Mouse (Mus musculus) CH12.LX (cell line): Measurements from ENCODE around the gene Tpst2. TPM values are rescaled to one million over a fixed set of nuclear protein-coding genes. Genes with fewer than 3 reads are reported as not detected.

Experiments
- DNase-seq: peaks from one replicate; pipeline ENCODE4 v3.0.0-alpha.2; 2013; ENCODE audit errors: extremely low read depth
- H3K27ac ChIP-seq: 2 replicates; pipeline ENCODE4 v1.5.1; 2012; ENCODE audit warnings: low read depth, mild to moderate bottlenecking, control low read depth, moderate library complexity; ENCODE audit not compliant: insufficient read depth
- H3K27me3 ChIP-seq: replicated peaks from 2 replicates; pipeline ENCODE3; 2012; ENCODE audit warnings: inconsistent platforms
- H3K36me3 ChIP-seq, 2 experiments: replicated peaks in 1 of 2; 2 replicates each; pipeline versions ENCODE3 to v1.6.1; 2012; ENCODE audit warnings: inconsistent platforms in 1 of 2, low read length in 1 of 2, mild to moderate bottlenecking in 1 of 2, mixed read lengths in 1 of 2, moderate library complexity in 1 of 2; ENCODE audit not compliant: control insufficient read depth in 1 of 2, insufficient read depth in 1 of 2
- H3K4me1 ChIP-seq, 2 experiments: 2 replicates each; pipeline ENCODE4 v1.6.1; 2012; ENCODE audit warnings: inconsistent platforms in 1 of 2, moderate library complexity in 1 of 2; ENCODE audit not compliant: insufficient read depth in 2 of 2, control insufficient read depth in 1 of 2
- H3K4me2 ChIP-seq: 2 replicates; pipeline ENCODE4 v1.6.1; 2012; ENCODE audit warnings: low read depth, mild to moderate bottlenecking, control low read depth; ENCODE audit not compliant: poor library complexity, insufficient read depth, severe bottlenecking
- H3K4me3 ChIP-seq, 3 experiments: fragments of 150-350 bp in 1 of 3; sonication (generic) in 1 of 3; replicated peaks in 1 of 3; 2 replicates each; pipeline versions ENCODE3 to v1.5.1; 2011 to 2012; ENCODE audit warnings: low read depth in 2 of 3, low read length in 2 of 3, mild to moderate bottlenecking in 2 of 3, moderate library complexity in 2 of 3, control low read depth in 1 of 3, improper control_type of control experiment in 1 of 3, inconsistent platforms in 1 of 3, mixed read lengths in 1 of 3; ENCODE audit not compliant: poor library complexity in 1 of 3
- H3K79me2 ChIP-seq: replicated peaks from 2 replicates; pipeline ENCODE4 v1.6.1; 2012; ENCODE audit warnings: mild to moderate bottlenecking, moderate library complexity; ENCODE audit not compliant: control insufficient read depth, poor library complexity, insufficient read depth, severe bottlenecking; ENCODE audit errors: extremely low read depth
- H3K9ac ChIP-seq: 2 replicates; pipeline ENCODE4 v1.6.1; 2012; ENCODE audit warnings: low read depth, mild to moderate bottlenecking, control low read depth, moderate library complexity; ENCODE audit not compliant: insufficient read depth
- H3K9me3 ChIP-seq: replicated peaks from 2 replicates; pipeline ENCODE3; 2012; ENCODE audit warnings: low read length, inconsistent platforms, mixed read lengths
- BHLHE40 ChIP-seq: IDR thresholded peaks from 2 replicates; pipeline ENCODE4 v1.6.1; 2011; ENCODE audit warnings: mild to moderate bottlenecking, low read depth, low read length, improper control_type of control experiment
- CHD1 ChIP-seq: IDR thresholded peaks from 2 replicates; pipeline ENCODE4 v1.6.1; 2012; ENCODE audit warnings: low read depth, low read length, improper control_type of control experiment, inconsistent platforms
- CHD2 ChIP-seq: IDR thresholded peaks from 2 replicates; pipeline ENCODE4 v1.6.1; 2011; ENCODE audit warnings: low read length, improper control_type of control experiment
- CTCF ChIP-seq, 2 experiments: IDR thresholded peaks in 1 of 2; conservative IDR thresholded peaks in 1 of 2; 2 replicates each; pipeline ENCODE4 v1.5.1; 2011 to 2012; ENCODE audit warnings: low read depth in 2 of 2, low read length in 2 of 2, improper control_type of control experiment in 1 of 2, inconsistent platforms in 1 of 2, mild to moderate bottlenecking in 1 of 2, moderate library complexity in 1 of 2
- E2F4 ChIP-seq: IDR thresholded peaks from 2 replicates; pipeline ENCODE4 v1.6.1; 2011; ENCODE audit warnings: low read depth, low read length, improper control_type of control experiment; ENCODE audit not compliant: insufficient replicate concordance
- ELF1 ChIP-seq: IDR thresholded peaks from 2 replicates; pipeline ENCODE4 v1.6.1; 2014; ENCODE audit warnings: low read depth, mild to moderate bottlenecking, inconsistent platforms, low read length, improper control_type of control experiment
- EP300 ChIP-seq: IDR thresholded peaks from 2 replicates; pipeline ENCODE4 v1.6.1; 2011; ENCODE audit warnings: low read length, improper control_type of control experiment
- ETS1 ChIP-seq: conservative IDR thresholded peaks from 2 replicates; pipeline ENCODE4 v1.6.1; 2012; ENCODE audit warnings: low read depth, mild to moderate bottlenecking, inconsistent platforms, low read length, improper control_type of control experiment, moderate library complexity
- GABPA ChIP-seq: IDR thresholded peaks from 2 replicates; pipeline ENCODE4 v1.6.1; 2012; ENCODE audit warnings: low read depth, low read length, improper control_type of control experiment, inconsistent platforms; ENCODE audit not compliant: insufficient replicate concordance
- HCFC1 ChIP-seq: IDR thresholded peaks from 2 replicates; pipeline ENCODE4 v1.6.1; 2012; ENCODE audit warnings: low read depth, mild to moderate bottlenecking, inconsistent platforms, low read length, improper control_type of control experiment
- IRF4 ChIP-seq: IDR thresholded peaks from 2 replicates; pipeline ENCODE4 v1.6.1; 2014; ENCODE audit warnings: low read depth, mild to moderate bottlenecking, inconsistent platforms, low read length, improper control_type of control experiment
- JUN ChIP-seq: IDR thresholded peaks from 2 replicates; pipeline ENCODE4 v1.6.1; 2011; ENCODE audit warnings: low read depth, mild to moderate bottlenecking, low read length, improper control_type of control experiment, moderate library complexity; ENCODE audit not compliant: insufficient read depth
- JUND ChIP-seq: conservative IDR thresholded peaks from 2 replicates; pipeline ENCODE4 v1.6.1; 2011; ENCODE audit warnings: low read depth, low read length, improper control_type of control experiment
- KAT2A ChIP-seq: IDR thresholded peaks from 2 replicates; pipeline ENCODE4 v1.6.1; 2012; ENCODE audit warnings: low read length, improper control_type of control experiment, inconsistent platforms; ENCODE audit not compliant: insufficient replicate concordance
- MAFK ChIP-seq: IDR thresholded peaks from 2 replicates; pipeline ENCODE4 v1.6.1; 2011; ENCODE audit warnings: low read length, improper control_type of control experiment; ENCODE audit not compliant: insufficient replicate concordance
- MAX ChIP-seq: IDR thresholded peaks from 2 replicates; pipeline ENCODE4 v1.6.1; 2011; ENCODE audit warnings: low read length, improper control_type of control experiment
- MAZ ChIP-seq: IDR thresholded peaks from 2 replicates; pipeline ENCODE4 v1.6.1; 2012; ENCODE audit warnings: low read depth, mild to moderate bottlenecking, inconsistent platforms, low read length, improper control_type of control experiment, moderate library complexity
- MEF2A ChIP-seq: IDR thresholded peaks from 2 replicates; pipeline ENCODE4 v1.6.1; 2014; ENCODE audit warnings: low read depth, mild to moderate bottlenecking, inconsistent platforms, low read length, improper control_type of control experiment, borderline replicate concordance
- MXI1 ChIP-seq: IDR thresholded peaks from 2 replicates; pipeline ENCODE4 v1.6.1; 2011; ENCODE audit warnings: mild to moderate bottlenecking, low read depth, low read length, improper control_type of control experiment
- MYC ChIP-seq: IDR thresholded peaks from 2 replicates; pipeline ENCODE4 v1.6.1; 2011; ENCODE audit warnings: low read depth, mild to moderate bottlenecking, improper control_type of control experiment, low read length
- NELFE ChIP-seq: IDR thresholded peaks from 2 replicates; pipeline ENCODE4 v1.6.1; 2011; ENCODE audit warnings: low read depth, low read length, improper control_type of control experiment
- NRF1 ChIP-seq: IDR thresholded peaks from 2 replicates; pipeline ENCODE4 v1.6.1; 2014; ENCODE audit warnings: low read depth, mild to moderate bottlenecking, inconsistent platforms, low read length, improper control_type of control experiment, moderate library complexity
- PAX5 ChIP-seq: IDR thresholded peaks from 2 replicates; pipeline ENCODE4 v1.6.1; 2012; ENCODE audit warnings: low read length, inconsistent platforms, mixed read lengths
- POLR2A ChIP-seq: IDR thresholded peaks from 2 replicates; pipeline ENCODE4 v1.6.1; 2011; ENCODE audit warnings: low read depth, mild to moderate bottlenecking, improper control_type of control experiment, low read length
- POLR2AphosphoS2 ChIP-seq: IDR thresholded peaks from 2 replicates; pipeline ENCODE4 v1.6.1; 2011; ENCODE audit warnings: low read depth, low read length, improper control_type of control experiment
- RAD21 ChIP-seq: IDR thresholded peaks from 2 replicates; pipeline ENCODE4 v1.6.1; 2011; ENCODE audit warnings: low read depth, mild to moderate bottlenecking, low read length, improper control_type of control experiment, moderate library complexity
- RCOR1 ChIP-seq: conservative IDR thresholded peaks from 2 replicates; pipeline ENCODE4 v1.6.1; 2012; ENCODE audit warnings: low read depth, mild to moderate bottlenecking, inconsistent platforms, low read length, improper control_type of control experiment
- SIN3A ChIP-seq: IDR thresholded peaks from 2 replicates; pipeline ENCODE4 v1.6.1; 2012; ENCODE audit warnings: low read length, improper control_type of control experiment, inconsistent platforms
- SMC3 ChIP-seq: IDR thresholded peaks from 2 replicates; pipeline ENCODE4 v1.6.1; 2011; ENCODE audit warnings: low read depth, low read length, improper control_type of control experiment
- TBP ChIP-seq: conservative IDR thresholded peaks from 2 replicates; pipeline ENCODE4 v1.6.1; 2011; ENCODE audit warnings: low read depth, low read length, improper control_type of control experiment
- TCF12 ChIP-seq: IDR thresholded peaks from 2 replicates; pipeline ENCODE4 v1.6.1; 2014; ENCODE audit warnings: low read depth, mild to moderate bottlenecking, inconsistent platforms, low read length, improper control_type of control experiment
- UBTF ChIP-seq: IDR thresholded peaks from 2 replicates; pipeline ENCODE4 v1.6.1; 2012; ENCODE audit warnings: low read depth, mild to moderate bottlenecking, inconsistent platforms, low read length, improper control_type of control experiment, moderate library complexity
- USF1 ChIP-seq: IDR thresholded peaks from 2 replicates; pipeline ENCODE4 v1.6.1; 2014; ENCODE audit warnings: low read depth, mild to moderate bottlenecking, inconsistent platforms, low read length, improper control_type of control experiment
- USF2 ChIP-seq: conservative IDR thresholded peaks from 2 replicates; pipeline ENCODE4 v1.6.1; 2011; ENCODE audit warnings: low read depth, low read length, improper control_type of control experiment
- ZC3H11A ChIP-seq: IDR thresholded peaks from 2 replicates; pipeline ENCODE4 v1.6.1; 2012; ENCODE audit warnings: low read depth, mild to moderate bottlenecking, inconsistent platforms, low read length, improper control_type of control experiment
- ZKSCAN1 ChIP-seq: IDR thresholded peaks from 2 replicates; pipeline ENCODE4 v1.6.1; 2012; ENCODE audit warnings: low read depth, inconsistent platforms, low read length, improper control_type of control experiment, borderline replicate concordance
- ZMIZ1 ChIP-seq: IDR thresholded peaks from 2 replicates; pipeline ENCODE4 v1.6.1; 2012; ENCODE audit warnings: low read depth, mild to moderate bottlenecking, inconsistent platforms, low read length, improper control_type of control experiment
- ZNF384 ChIP-seq: IDR thresholded peaks from 2 replicates; pipeline ENCODE4 v1.6.1; 2012; ENCODE audit warnings: low read depth, low read length, improper control_type of control experiment, inconsistent platforms
- dilution Hi-C: fragments of 300-500 bp; cut with MboI; formaldehyde crosslinking; loops from 2 replicates; pipeline ENCODE4 v1.14.3; 2020; ENCODE audit warnings: low sequenced_read_pairs; ENCODE audit not compliant: extremely low pct_unique_long_range_greater_than_20kb, extremely low pct_ligation_motif_present
- in situ Hi-C: fragments of 300-500 bp; cut with MboI; formaldehyde crosslinking; loops from 3 replicates; pipeline ENCODE4 v1.14.3; 2019; ENCODE audit warnings: low sequenced_read_pairs, low pct_ligation_motif_present, low pct_unique_long_range_greater_than_20kb, mixed read lengths
- polyA plus RNA-seq: library from polyadenylated mRNA; unstranded; fragments of >175 nt; gene quantifications from 2 replicates; pipeline ENCODE4 v1.2.1, GENCODE M21; 2012; ENCODE audit warnings: low read depth; ENCODE audit not compliant: insufficient read length
- total RNA-seq, 2 experiments: library from RNA; depleted of rRNA; stranded (reverse); fragments of 300-350 nt in 1 of 2; fragments of >200 nt in 1 of 2; gene quantifications; 2 replicates each; pipeline ENCODE4 v1.2.3; 2012 to 2014

Tpst2 gene
- total and polyA plus RNA-seq, 3 experiments = 12.6 to 20.7 (median 15.6) TPM

GRCm38 (mm10) chr5:112272934-112273333, 3.6 kb upstream of the Tpst2 start:
- dilution Hi-C loops (no loop called here), in situ Hi-C loops (loop anchor here (10.0 kb wide), 1 partner anchor 52 kb away; the partner anchor contains the start of gene Tfip11)
- peak overlapping the region; percentile 8; the same call in 1 of the 2 replicates for H3K4me2 ChIP-seq

GRCm38 (mm10) chr5:112273746-112274463, 2.6 kb upstream of the Tpst2 start:
- Histone ChIP-seq H3K36me3 (peaks cover 0 to 2% of the 10 kb centered on the region in 2 experiments), H3K4me3 (peak overlapping the region in 1 of 3 experiments; percentile 7), H3K9me3 (no peaks in the 10 kb centered on the region), H3K4me1 (peaks cover 36 to 86% of the 10 kb centered on the region in 2 experiments), H3K27ac (peak overlapping the region; percentile 6; the same call in 1 of the 2 replicates), H3K79me2 (0 out of 2 replicates have a peak, but pooled peaks cover 6% of the 10 kb centered on the region), H3K4me2 (peak overlapping the region; percentile 37; the same call in 1 of the 2 replicates), H3K9ac (no peak overlapping the region), H3K27me3 (peaks cover 16% of the 10 kb centered on the region)
- peak; percentile 81 for DNase-seq
- dilution Hi-C loops (no loop called here), in situ Hi-C loops (loop anchor here (10.0 kb wide), 1 partner anchor 51 kb away; the partner anchor contains the start of gene Tfip11)
- no peak for TF ChIP-seq ZC3H11A
- TF ChIP-seq JUN = peak; percentile 58
- 0 out of 2 replicates have a peak, but pooled peaks have one; percentile 15 for TF ChIP-seq MAX
- TF ChIP-seq MAZ = peak; percentile 18; the same call in 1 of the 2 replicates
- no peak for TF ChIP-seq ZKSCAN1
- TF ChIP-seq SMC3 = no peak
- no peak for TF ChIP-seq NELFE
- peak; percentile 72; the same call in 1 of the 2 replicates for TF ChIP-seq ETS1
- TF ChIP-seq UBTF = no peak
- TF ChIP-seq E2F4 = no peak
- peak; percentile 80 for TF ChIP-seq MEF2A
- TF ChIP-seq CTCF (conservative IDR thresholded peaks at IDR 0.05 in 1 of 2, IDR thresholded peaks at IDR 0.05 in 1 of 2; ENCODE audit: low read depth in 2 of 2, low read length in 2 of 2) = no peak
- no peak for TF ChIP-seq TBP
- 0 out of 2 replicates have a peak, but pooled peaks have one; percentile 5 for TF ChIP-seq ELF1

More at GRCm38 (mm10) chr5:112272934-112273333, 3.6 kb upstream of the Tpst2 start:
- H3K36me3 ChIP-seq = no peaks in the 10 kb centered on the region
- no peaks in the 10 kb centered on the region for H3K9me3 ChIP-seq
- peak; percentile 78 for DNase-seq
- H3K27me3 ChIP-seq = peaks cover 26% of the 10 kb centered on the region
- no peak overlapping the region for H3K9ac ChIP-seq
- peak overlapping the region; percentile 78 for H3K27ac ChIP-seq
- TF ChIP-seq BHLHE40 = peak; percentile 97
- no peak for TF ChIP-seq ZMIZ1
- TF ChIP-seq PAX5 = no peak
- TF ChIP-seq NELFE = no peak
- peak; percentile 98 for TF ChIP-seq TCF12
- TF ChIP-seq TBP = no peak
- peak; percentile 80 for TF ChIP-seq JUND
- TF ChIP-seq ETS1 = peak; percentile 95
- no peak; the same call in 1 of the 2 replicates for TF ChIP-seq RAD21
- peak; percentile 99 for TF ChIP-seq IRF4
- peak; percentile 14; the same call in 1 of the 2 replicates for TF ChIP-seq HCFC1
- peak; percentile 34; the same call in 1 of the 2 replicates for TF ChIP-seq ZNF384
- no peak for TF ChIP-seq UBTF
- TF ChIP-seq MAZ = peak; percentile 89
- TF ChIP-seq USF2 = no peak
- peak; percentile 71; the same call in 1 of the 2 replicates for TF ChIP-seq CHD2
- TF ChIP-seq MXI1 = peak; percentile 64; the same call in 1 of the 2 replicates
- TF ChIP-seq CHD1 = no peak
- TF ChIP-seq ELF1 = no peak
- no peak for TF ChIP-seq CTCF (conservative IDR thresholded peaks at IDR 0.05 in 1 of 2, IDR thresholded peaks at IDR 0.05 in 1 of 2; ENCODE audit: low read depth in 2 of 2, low read length in 2 of 2)
- peak; percentile 87; the same call in 1 of the 2 replicates for TF ChIP-seq MYC
- no peak for TF ChIP-seq NRF1
- no peak for TF ChIP-seq GABPA
- TF ChIP-seq SIN3A = peak; percentile 87
- 0 out of 2 replicates have a peak, but pooled peaks have one; percentile 28 for TF ChIP-seq E2F4
- peak; percentile 98 for TF ChIP-seq RCOR1
- peak; percentile 16; the same call in 1 of the 2 replicates for TF ChIP-seq SMC3
- TF ChIP-seq ZKSCAN1 = no peak
- TF ChIP-seq MEF2A = peak; percentile 84
- TF ChIP-seq POLR2AphosphoS2 = no peak
- TF ChIP-seq POLR2A = no peak
- TF ChIP-seq MAX = peak; percentile 86
- TF ChIP-seq ZC3H11A = no peak
- TF ChIP-seq JUN = peak; percentile 67; the same call in 1 of the 2 replicates
- TF ChIP-seq EP300 = peak; percentile 98
- peak; percentile 85 for TF ChIP-seq MAFK
- TF ChIP-seq USF1 = no peak
- 0 out of 2 replicates have a peak, but pooled peaks have one; percentile 50 for TF ChIP-seq KAT2A
- H3K79me2 ChIP-seq = 0 out of 2 replicates have a peak, but pooled peaks cover 2% of the 10 kb centered on the region
- peaks cover 30 to 85% of the 10 kb centered on the region in 2 experiments for H3K4me1 ChIP-seq
- no peak overlapping the region for H3K4me3 ChIP-seq
